Mouse (Mus musculus): ENCODE data around the gene C1qtnf2. TPM values are rescaled to one million over a fixed set of nuclear protein-coding genes. Genes with fewer than 3 reads are reported as not detected.

Gene C1qtnf2
- 6.0 and 7.5 TPM in 2 replicates for polyA plus RNA-seq (2012; rRNA removed; ENCODE audit: low replicate concordance)

GRCm38 (mm10) chr11:43474225-43474774 is at the start of gene C1qtnf2:
Gene C1qtnf2, plus strand, starts transcription at chr11:43474276.

GRCm38 (mm10) chr11:43425824-43426413 is 48.2 kb upstream of the C1qtnf2 start, which contains the start of gene Pttg1:
Gene Pttg1, minus strand, starts transcription at chr11:43426251.

GRCm38 (mm10) chr11:43433254-43434023 is 40.6 kb upstream of the C1qtnf2 start, which contains the start of gene Slu7:
Gene Slu7, plus strand, starts transcription at chr11:43433744.

GRCm38 (mm10) chr11:43528683-43529499 is 54.8 kb downstream of the C1qtnf2 start, which contains the start of gene Ccnjl:
Gene Ccnjl, plus strand, starts transcription at chr11:43528784.

Other genes with a start within 250 kb of the C1qtnf2 start
- 8.3 and 15.5 TPM in 2 replicates for gene Pttg1, start 48.0 kb upstream of the C1qtnf2 start, polyA plus RNA-seq (2012; rRNA removed; ENCODE audit: low replicate concordance)
- gene Slu7, start 40.5 kb upstream of the C1qtnf2 start, polyA plus RNA-seq (2012; rRNA removed; ENCODE audit: low replicate concordance): 2.1 and 2.2 TPM in 2 replicates
- 0.79 and 1.4 TPM in 2 replicates for gene Ccnjl, start 54.5 kb downstream of the C1qtnf2 start, polyA plus RNA-seq (2012; rRNA removed; ENCODE audit: low replicate concordance)
- gene 4933415A04Rik, start 112.8 kb downstream of the C1qtnf2 start, polyA plus RNA-seq (2012; rRNA removed; ENCODE audit: low replicate concordance): 0.07 TPM in 1 of 2 replicates, not detected in the other
- not detected in 2 replicates for gene Fabp6, start 127.3 kb downstream of the C1qtnf2 start, polyA plus RNA-seq (2012; rRNA removed; ENCODE audit: low replicate concordance)
- 12.6 and 14.0 TPM in 2 replicates for gene Pwwp2a, start 207.7 kb downstream of the C1qtnf2 start, polyA plus RNA-seq (2012; rRNA removed; ENCODE audit: low replicate concordance)